Mouse (Mus musculus) c-Kit-negative CD71-positive TER-119-positive erythroid progenitor cells, embryonic 14.5 days (primary cell): ENCODE data around the gene Tnni3.

Source experiments
- DNase-seq: peaks from one replicate; pipeline ENCODE4 v3.0.0-alpha.2; 2013; ENCODE audit warnings: low read depth, low spot score

Tnni3 gene

GRCm38 (mm10) chr7:4521231-4522003 lies 2.6 kb downstream of the Tnni3 start:
- DNase-seq = no peak

- DNase-seq = no peak
Observed at GRCm38 (mm10) chr7:4518487-4518886, 5.5 kb downstream of the Tnni3 start.

GRCm38 (mm10) chr7:4516332-4517050 lies 7.5 kb downstream of the Tnni3 start, which contains the start of gene Tnnt1:
Gene Tnnt1, minus strand, starts transcription at chr7:4516382.
- no peak for DNase-seq

GRCm38 (mm10) chr7:4515853-4516252 lies 8.2 kb downstream of the Tnni3 start:
- DNase-seq = no peak

- DNase-seq = no peak
Observed at GRCm38 (mm10) chr7:4513829-4514712, 10.0 kb downstream of the Tnni3 start.

- DNase-seq = peak; percentile 42
Observed at GRCm38 (mm10) chr7:4513236-4513635, 10.8 kb downstream of the Tnni3 start.

- no peak for DNase-seq
Observed at GRCm38 (mm10) chr7:4511489-4512224, 12.4 kb downstream of the Tnni3 start.

- DNase-seq = peak; percentile 54
Observed at GRCm38 (mm10) chr7:4509863-4510608, 14.0 kb downstream of the Tnni3 start.

- DNase-seq = no peak
Observed at GRCm38 (mm10) chr7:4508739-4509116, 15.3 kb downstream of the Tnni3 start.

GRCm38 (mm10) chr7:4508062-4508738 lies 15.8 kb downstream of the Tnni3 start:
- DNase-seq = no peak

- DNase-seq = no peak
Observed at GRCm38 (mm10) chr7:4507220-4507619, 16.8 kb downstream of the Tnni3 start.

- DNase-seq = no peak
Observed at GRCm38 (mm10) chr7:4504646-4505435, 19.2 kb downstream of the Tnni3 start.

GRCm38 (mm10) chr7:4503858-4504257 lies 20.2 kb downstream of the Tnni3 start:
- DNase-seq = no peak

GRCm38 (mm10) chr7:4503100-4503499 lies 20.9 kb downstream of the Tnni3 start:
- DNase-seq = no peak

GRCm38 (mm10) chr7:4502421-4503090 lies 21.5 kb downstream of the Tnni3 start:
- DNase-seq = peak; percentile 61

- peak; percentile 84 for DNase-seq
Observed at GRCm38 (mm10) chr7:4501558-4502397, 22.3 kb downstream of the Tnni3 start, which contains the start of gene Ppp1r12c. Gene Ppp1r12c, minus strand, starts transcription at chr7:4501680.

GRCm38 (mm10) chr7:4500892-4501471 lies 23.0 kb downstream of the Tnni3 start:
- DNase-seq = peak; percentile 31
